Mouse (Mus musculus) cerebellum, adult 2 months (tissue): ENCODE measurements around the gene Fbln2.

Source experiments
- CTCF ChIP-seq: fragments of 200-500 bp; IDR thresholded peaks from 2 replicates; pipeline ENCODE4 v1.5.1; 2011; ENCODE audit warnings: low read depth, mild to moderate bottlenecking, control low read depth, low read length, moderate library complexity, borderline replicate concordance; ENCODE audit not compliant: insufficient read depth
- POLR2A ChIP-seq: fragments of 200-500 bp; IDR thresholded peaks from 2 replicates; pipeline ENCODE4 v1.6.1; 2011; ENCODE audit warnings: low read length, control low read depth, borderline replicate concordance; ENCODE audit not compliant: insufficient read depth

DNA sequence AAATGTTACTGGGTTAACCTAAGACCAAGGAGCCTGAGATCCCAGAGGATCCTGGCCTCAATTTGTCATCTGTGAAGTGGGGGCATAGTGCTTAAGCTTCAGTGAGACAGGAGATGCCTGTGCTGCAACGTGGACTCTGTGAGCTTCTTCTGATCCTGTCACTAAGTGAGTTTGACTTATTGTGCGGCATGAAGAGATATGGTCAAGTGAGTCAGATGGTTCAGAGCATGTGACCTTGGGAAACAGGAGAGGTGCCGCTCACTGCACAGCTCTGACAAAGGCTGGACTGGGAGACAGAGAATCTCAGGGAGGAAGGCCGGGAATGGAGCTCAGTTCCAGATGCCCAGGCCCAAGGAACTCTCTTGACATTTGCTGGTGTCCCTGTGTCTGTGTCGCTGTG, 6.5 kb upstream of the Fbln2 start:
- TF ChIP-seq CTCF (no peak), POLR2A (no peak)
